Mouse (Mus musculus) liver, adult 2 months (tissue): ENCODE data around the gene Igsf23.

ENCODE experiments used
- CTCF ChIP-seq: fragments of 200-500 bp; IDR thresholded peaks from 2 replicates; pipeline ENCODE4 v1.5.1; 2011; ENCODE audit warnings: low read depth, low read length, control low read depth
- POLR2A ChIP-seq: fragments of 200-500 bp; IDR thresholded peaks from 2 replicates; pipeline ENCODE4 v1.6.1; 2011; ENCODE audit warnings: low read length, control low read depth; ENCODE audit not compliant: insufficient read depth; ENCODE audit errors: extremely low read depth

DNA sequence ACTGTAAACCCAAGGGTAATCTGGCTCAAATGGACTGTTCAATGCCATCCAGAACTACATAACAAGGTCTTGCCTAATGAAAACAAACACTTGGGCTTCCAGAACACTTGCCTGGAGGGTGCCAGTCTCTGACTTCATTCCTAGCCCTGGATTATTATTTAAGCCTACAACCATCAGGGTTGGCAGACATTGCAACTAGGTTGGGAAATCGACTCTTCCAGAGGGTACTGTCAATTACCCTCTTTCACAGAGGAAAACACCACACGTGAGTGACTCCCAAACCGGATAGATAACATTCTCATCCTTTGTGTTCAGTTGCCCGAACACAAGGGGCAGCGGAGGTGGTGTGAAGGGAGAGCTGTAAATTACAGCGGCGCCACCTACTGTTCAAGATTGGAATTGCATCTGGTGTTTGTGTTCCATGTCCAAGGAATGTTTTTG lies 5.8 kb upstream of the Igsf23 start:
- TF ChIP-seq POLR2A (no peak), CTCF (peak; percentile 86)
